ENCODE assay signal across 15 mouse cellular contexts in the genomic region with DNA sequence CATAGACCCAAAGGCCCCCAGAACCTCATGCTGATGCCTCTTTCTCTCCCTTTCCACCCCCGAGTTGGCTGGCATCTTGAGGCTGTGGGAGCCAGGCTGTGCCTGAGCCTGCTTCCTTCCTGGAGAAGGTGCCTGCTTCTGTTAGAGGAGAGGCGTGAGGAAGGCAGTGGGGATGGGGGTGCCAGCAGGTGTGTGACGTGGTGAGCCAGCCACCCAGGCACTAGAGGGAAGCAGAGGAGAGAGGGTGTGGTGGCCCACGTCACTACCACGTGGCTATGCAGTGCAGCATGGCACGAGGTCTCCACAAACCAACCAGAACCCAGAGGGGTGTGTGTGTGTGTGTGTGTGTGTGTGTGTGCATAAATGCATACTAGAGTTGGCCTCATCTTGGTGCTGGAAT. TPM values are rescaled to one million over a fixed set of nuclear protein-coding genes. Genes with fewer than 3 reads are reported as not detected.
A peak's percentile ranks its signal among the peaks of the same experiment; 100 is the strongest.
DNase-seq lines count a peak whose midpoint lies in the region; ATAC-seq and TF ChIP-seq lines count a peak whose summit lies in the region.
"Had no signal": no experiment of that assay in that cellular context is flagged by ENCODE, and none has a peak within 500 bp of the region (broad histone marks: within the 10 kb centered on the region; RNA-seq: fewer than 3 reads in every experiment).

No protein-coding gene starts in this region.

- intact Hi-C loops in left cerebral cortex, postnatal 10 days (cut with DNase I): no loop called here

- H3K36me3 ChIP-seq in forebrain, postnatal 0 days (ENCODE audit: insufficient read depth): no peaks in the 10 kb centered on the region
- no peaks in the 10 kb centered on the region for H3K36me3 ChIP-seq in intestine, embryonic 15.5 days
- no peaks in the 10 kb centered on the region for H3K36me3 ChIP-seq in thymus, adult 2 months (ENCODE audit: control insufficient read depth, insufficient read depth, low read length)
- H3K36me3 ChIP-seq: limb, embryonic 12.5 days had no signal

- no peaks in the 10 kb centered on the region for H3K27me3 ChIP-seq in forebrain, postnatal 0 days (ENCODE audit: insufficient read depth, low read length)
- H3K27me3 ChIP-seq in intestine, embryonic 15.5 days (replicated peaks): no peaks in the 10 kb centered on the region
- H3K27me3 ChIP-seq in thymus, adult 2 months (ENCODE audit: control insufficient read depth, insufficient read depth, low read length): no peaks in the 10 kb centered on the region

- TF ChIP-seq POLR2A in thymus, adult 2 months (IDR thresholded peaks at IDR 0.05; ENCODE audit: control insufficient read depth, extremely low read depth, insufficient read depth, low read length, poor library complexity): no peak

- 57% methylated on average over 6 of the region's 6 CpGs for WGBS in forebrain, postnatal 0 days
- WGBS in intestine, embryonic 15.5 days: 52% methylated on average over 6 of the region's 6 CpGs
- WGBS in thymus, adult 2 months: 26% methylated on average over 6 of the region's 6 CpGs

- DNase-seq in cerebellum, adult 11-12 months: peak; percentile 65
- peak; percentile 95 for DNase-seq in brain, adult 2 months (ENCODE audit: low read depth, low spot score)
- DNase-seq in forebrain, postnatal 0 days: no peak
- DNase-seq in left cerebral cortex, postnatal 10 days (ENCODE audit: extremely low spot score in 1 of 2, low spot score in 2 of 2): peak; percentile 39 to 76
- DNase-seq in thymus, adult 2 months: no peak
- no peak for DNase-seq in thymus, adult 18-20 months
- DNase-seq: kidney, adult 9 months; lung, adult 18-20 months; thymus, postnatal 14 days had no signal

- TF ChIP-seq CTCF in forebrain, postnatal 0 days (IDR thresholded peaks at IDR 0.05; ENCODE audit: low read depth): no peak; the same call in 1 of the 2 replicates
- TF ChIP-seq CTCF in thymus, adult 2 months (IDR thresholded peaks at IDR 0.05; ENCODE audit: borderline replicate concordance, control insufficient read depth, extremely low read depth, insufficient read depth, low read length, poor library complexity): no peak

- peaks cover 10% of the 10 kb centered on the region for H3K4me1 ChIP-seq in forebrain, postnatal 0 days (ENCODE audit: insufficient read depth)
- no peaks in the 10 kb centered on the region for H3K4me1 ChIP-seq in intestine, embryonic 15.5 days (replicated peaks)
- H3K4me1 ChIP-seq in thymus, adult 2 months (replicated peaks; ENCODE audit: control insufficient read depth, insufficient read depth, low read length): no peaks in the 10 kb centered on the region
- H3K4me1 ChIP-seq: limb, embryonic 12.5 days had no signal

- no peaks in the 10 kb centered on the region for H3K9me3 ChIP-seq in forebrain, postnatal 0 days (ENCODE audit: low read length)
- no peaks in the 10 kb centered on the region for H3K9me3 ChIP-seq in intestine, embryonic 15.5 days
- H3K9me3 ChIP-seq: limb, embryonic 12.5 days had no signal

- peak overlapping the region; percentile 78 for H3K27ac ChIP-seq in forebrain, postnatal 0 days (ENCODE audit: low read depth, low read length)
- H3K27ac ChIP-seq in intestine, embryonic 15.5 days: no peak overlapping the region
- H3K27ac ChIP-seq in thymus, adult 2 months (ENCODE audit: control insufficient read depth, insufficient read depth, low read length): no peak overlapping the region
- H3K27ac ChIP-seq: limb, embryonic 12.5 days had no signal

- no peak overlapping the region for H3K4me2 ChIP-seq in forebrain, postnatal 0 days (ENCODE audit: low read depth)
- no peak overlapping the region for H3K4me2 ChIP-seq in intestine, embryonic 15.5 days (replicated peaks)
- H3K4me2 ChIP-seq: limb, embryonic 12.5 days had no signal

- no peak for ATAC-seq in cerebellum, adult (ENCODE audit: insufficient number of reproducible peaks, low FRiP score, low TSS enrichment)
- ATAC-seq in forebrain, postnatal 0 days: peak; percentile 63
- ATAC-seq in intestine, embryonic 15.5 days: no peak

- no peak overlapping the region for H3K9ac ChIP-seq in forebrain, postnatal 0 days
- H3K9ac ChIP-seq in intestine, embryonic 15.5 days: no peak overlapping the region
- H3K9ac ChIP-seq: limb, embryonic 12.5 days had no signal

- H3K4me3 ChIP-seq in forebrain, postnatal 0 days (ENCODE audit: low read depth, low read length): no peak overlapping the region
- H3K4me3 ChIP-seq in intestine, embryonic 15.5 days (replicated peaks): no peak overlapping the region
- no peak overlapping the region for H3K4me3 ChIP-seq in thymus, adult 2 months (ENCODE audit: control insufficient read depth, insufficient read depth, low read length)
- H3K4me3 ChIP-seq: erythroblast, embryonic 14.5 days; limb, embryonic 12.5 days had no signal

RNA-seq across cellular contexts. Expression of a gene that starts 9.4 kb away (rescaled TPM):
- total RNA-seq in forebrain, postnatal 0 days (2014; rRNA removed): 91.6 and 110 TPM in 2 replicates
- 14.9 and 19.2 TPM in 2 replicates for polyA plus RNA-seq in forebrain, postnatal 0 days (2015; fragmentation: Nextera tagmentation; extraction: Ambion mirVana)
- 100 to 1,000 TPM; 240 to 248 TPM for total RNA-seq in left cerebral cortex, postnatal 10 days (2021)
- polyA plus RNA-seq in intestine, embryonic 15.5 days (2015; fragmentation: Nextera tagmentation; extraction: Ambion mirVana): 1.7 and 3.1 TPM in 2 replicates
- polyA plus RNA-seq in thymus, adult 2 months (2012; rRNA removed): 1.8 and 2.7 TPM in 2 replicates
- total RNA-seq: hematopoietic stem cell, adult 5-6 weeks; megakaryocyte, adult 5-6 weeks had no signal
- polyA plus RNA-seq: erythroblast, embryonic 14.5 days had no signal

RNA-seq across cellular contexts. Expression of a gene that starts 59.0 kb away (rescaled TPM):
- total RNA-seq in forebrain, postnatal 0 days (2014; rRNA removed): 6.5 and 7.7 TPM in 2 replicates
- 1.1 and 2.5 TPM in 2 replicates for polyA plus RNA-seq in forebrain, postnatal 0 days (2015; fragmentation: Nextera tagmentation; extraction: Ambion mirVana)
- total RNA-seq in left cerebral cortex, postnatal 10 days (2021): 10 to 100 TPM in 1 of 2 experiments, 1 to 10 TPM in 1; 8.7 to 13.3 TPM
- 0.56 and 0.62 TPM in 2 replicates for polyA plus RNA-seq in intestine, embryonic 15.5 days (2015; fragmentation: Nextera tagmentation; extraction: Ambion mirVana)
- 0.42 and 0.59 TPM in 2 replicates for polyA plus RNA-seq in thymus, adult 2 months (2012; rRNA removed)
- total RNA-seq: hematopoietic stem cell, adult 5-6 weeks; megakaryocyte, adult 5-6 weeks had no signal
- polyA plus RNA-seq: erythroblast, embryonic 14.5 days had no signal

Comparison
In these comparisons a context has a peak if more than half of its experiments do, and no peak if none do; other contexts are left out.
1. DNase-seq: peak in cerebellum, adult 11-12 months (single experiment), brain, adult 2 months (single experiment) and left cerebral cortex, postnatal 10 days (2 of 2); none in forebrain, postnatal 0 days (single experiment), thymus, adult 2 months (single experiment) and thymus, adult 18-20 months (0 of 2).